Mouse (Mus musculus): ENCODE measurements around the gene Gnptg. TPM values are rescaled to one million over a fixed set of nuclear protein-coding genes. Genes with fewer than 3 reads are reported as not detected.
"Not testable (repeated sequence)": the region's sequence is repeated elsewhere in the genome, so short reads cannot be mapped to it uniquely, and the experiment has no call there.

The Gnptg gene
- polyA plus RNA-seq, 1 experiment from 2014 or later = 74.5 TPM

DNA sequence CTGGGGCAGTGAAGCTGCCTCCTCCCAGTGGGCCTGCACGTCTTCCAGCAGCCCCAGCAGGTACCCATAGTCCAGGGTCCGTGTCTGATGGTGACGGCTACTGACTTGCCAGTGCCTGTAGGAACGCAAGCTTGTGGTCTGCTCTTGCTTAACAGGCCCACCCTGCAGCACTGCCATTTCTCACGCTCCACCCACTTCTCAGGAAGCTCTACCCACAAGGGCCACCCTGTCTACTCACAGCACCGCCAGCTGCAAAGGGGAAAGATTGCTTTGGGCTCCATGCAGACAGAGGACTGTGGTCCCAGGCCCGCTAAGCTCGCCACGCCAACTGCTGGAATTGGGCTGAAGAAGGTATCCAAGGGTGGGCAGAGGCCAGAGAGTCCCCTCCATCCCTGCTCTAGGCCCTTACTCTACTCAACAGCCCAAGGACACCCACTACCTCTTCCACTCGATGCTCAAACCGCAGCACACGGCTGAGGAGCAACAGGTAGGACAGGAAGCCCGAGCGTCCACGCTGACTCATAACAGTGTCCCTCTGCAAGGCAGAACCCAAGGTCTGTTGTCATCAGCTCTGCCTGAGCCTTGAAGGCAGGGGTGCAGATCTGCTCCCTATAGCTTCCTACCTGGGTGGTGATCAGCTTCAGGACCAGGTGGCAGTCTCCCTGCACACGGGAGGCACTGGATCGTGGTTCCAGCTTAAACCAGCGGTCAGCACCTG is 8.3 kb upstream of the Gnptg start:
- Histone ChIP-seq H3K27me3 (replicated peaks; ENCODE audit: insufficient read depth, low read length) (no peaks in the 10 kb centered on the region), H3K4me2 (replicated peaks; ENCODE audit: low read depth, low read length) (no peak overlapping the region), H3K4me3 (ENCODE audit: low read depth, low read length) (no peak overlapping the region), H3K36me3 (ENCODE audit: insufficient read depth, low read length) (0 out of 2 replicates have a peak, but pooled peaks cover under 1% of the 10 kb centered on the region), H3K9me3 (ENCODE audit: low read length) (no peaks in the 10 kb centered on the region), H3K27ac (ENCODE audit: low read length) (no peak overlapping the region), H3K9ac (replicated peaks; ENCODE audit: low read depth) (no peak overlapping the region), H3K4me1 (ENCODE audit: insufficient read depth, low read depth, low read length) (no peaks in the 10 kb centered on the region)
- ATAC-seq (no peak), DNase-seq (ENCODE audit: low spot score) (no peak)
- 73% methylated on average over 18 of the region's 18 CpGs for WGBS
- TF ChIP-seq CTCF (IDR thresholded peaks at IDR 0.05) (no peak), EP300 (IDR thresholded peaks at IDR 0.05) (no peak)

DNA sequence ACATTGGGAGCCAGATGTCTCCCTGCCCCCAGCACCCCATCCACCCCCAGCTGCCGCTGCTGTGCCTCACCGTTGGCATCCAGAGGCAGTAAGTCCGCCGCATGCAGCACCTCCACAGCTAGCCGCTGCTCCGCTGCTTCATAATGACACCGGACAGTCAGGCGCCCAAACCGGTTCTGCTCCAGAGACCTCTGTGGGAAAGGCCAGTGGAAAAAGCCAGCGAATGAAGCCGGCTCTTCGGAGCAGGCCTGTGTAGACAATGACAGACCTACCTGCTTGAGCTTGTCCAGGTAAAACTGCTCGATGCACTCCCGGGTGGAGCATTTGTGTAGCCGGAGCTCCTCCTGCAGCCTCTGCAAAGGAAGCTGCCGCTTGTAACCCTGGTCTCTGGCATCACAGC is 4.3 kb upstream of the Gnptg start:
- ATAC-seq = no peak
- Histone ChIP-seq H3K4me2 (replicated peaks; ENCODE audit: low read depth, low read length) (no peak overlapping the region), H3K9ac (replicated peaks; ENCODE audit: low read depth) (no peak overlapping the region), H3K4me1 (ENCODE audit: insufficient read depth, low read depth, low read length) (peaks cover 6% of the 10 kb centered on the region; the same call in 1 of the 2 replicates), H3K9me3 (ENCODE audit: low read length) (no peaks in the 10 kb centered on the region), H3K27me3 (replicated peaks; ENCODE audit: insufficient read depth, low read length) (no peaks in the 10 kb centered on the region), H3K36me3 (ENCODE audit: insufficient read depth, low read length) (peaks cover 7% of the 10 kb centered on the region; the same call in 1 of the 2 replicates), H3K4me3 (ENCODE audit: low read depth, low read length) (no peak overlapping the region), H3K27ac (ENCODE audit: low read length) (no peak overlapping the region)
- TF ChIP-seq CTCF (IDR thresholded peaks at IDR 0.05) (no peak), EP300 (IDR thresholded peaks at IDR 0.05) (no peak)
- WGBS = 63% methylated on average over 16 of the region's 16 CpGs
- no peak for DNase-seq (ENCODE audit: low spot score)

DNA sequence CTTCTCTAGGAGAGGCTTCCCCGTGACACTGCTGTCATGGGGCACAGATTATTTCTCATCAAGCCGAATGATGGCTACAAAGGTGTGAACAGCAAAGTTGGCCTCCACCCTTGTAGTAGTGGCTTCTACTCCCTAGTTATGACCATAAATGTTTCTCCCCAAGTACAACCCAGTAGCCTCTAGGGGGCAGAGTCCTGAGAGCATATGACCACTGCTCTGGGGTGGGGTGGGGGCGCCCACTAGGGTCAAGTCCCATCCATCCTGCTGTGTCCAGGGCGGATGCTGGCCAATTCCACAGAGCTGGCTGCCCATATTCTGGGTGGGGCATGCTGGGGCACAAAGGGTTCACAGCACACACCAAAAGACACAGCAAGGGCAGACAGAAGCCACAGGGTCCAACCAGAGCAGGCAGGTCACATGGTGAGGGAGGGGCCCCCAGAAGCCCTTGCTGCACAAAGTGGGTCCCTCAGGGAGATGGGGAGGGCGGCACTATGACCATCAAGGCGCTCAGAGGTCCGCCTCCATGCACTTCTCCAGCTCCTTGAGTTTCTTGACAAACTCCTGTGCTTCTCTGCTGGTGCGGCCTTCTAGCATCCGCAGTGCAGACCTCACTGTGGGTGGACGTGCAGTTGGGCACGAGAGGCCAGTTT is 3.3 kb upstream of the Gnptg start:
- Histone ChIP-seq H3K4me3 (ENCODE audit: low read depth, low read length) (no peak overlapping the region), H3K36me3 (ENCODE audit: insufficient read depth, low read length) (peaks cover 7% of the 10 kb centered on the region; the same call in 1 of the 2 replicates), H3K4me2 (replicated peaks; ENCODE audit: low read depth, low read length) (no peak overlapping the region), H3K27me3 (replicated peaks; ENCODE audit: insufficient read depth, low read length) (no peaks in the 10 kb centered on the region), H3K9me3 (ENCODE audit: low read length) (no peaks in the 10 kb centered on the region), H3K27ac (ENCODE audit: low read length) (no peak overlapping the region), H3K9ac (replicated peaks; ENCODE audit: low read depth) (no peak overlapping the region), H3K4me1 (ENCODE audit: insufficient read depth, low read depth, low read length) (peaks cover 6% of the 10 kb centered on the region; the same call in 1 of the 2 replicates)
- TF ChIP-seq EP300 (IDR thresholded peaks at IDR 0.05) (no peak), CTCF (IDR thresholded peaks at IDR 0.05) (peak; percentile 30)
- 85% methylated on average over 11 of the region's 11 CpGs for WGBS
- ATAC-seq (no peak), DNase-seq (ENCODE audit: low spot score) (no peak)

DNA sequence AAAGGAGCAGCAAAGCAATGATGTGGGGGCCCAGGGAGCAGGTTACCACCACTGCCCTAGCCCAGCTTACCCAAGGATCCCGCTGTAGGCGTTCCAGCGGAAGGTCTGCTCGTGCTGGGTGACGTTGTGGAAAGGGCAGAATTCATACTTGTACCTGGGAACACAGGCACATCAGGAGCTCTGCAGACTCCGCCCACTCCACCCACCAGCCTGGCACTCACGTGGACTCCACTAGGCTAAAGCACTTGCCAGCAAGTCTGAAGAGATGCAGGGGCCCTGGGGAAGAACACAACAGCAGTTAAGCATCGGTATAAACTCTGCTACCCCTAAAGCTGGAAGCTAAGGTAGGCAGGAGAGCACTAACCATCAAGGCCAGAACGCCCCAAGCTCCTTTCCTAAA is 4.3 kb downstream of the Gnptg start:
- no peaks in the 10 kb centered on the region for H3K9me3 ChIP-seq (ENCODE audit: low read length)
- TF ChIP-seq CTCF (IDR thresholded peaks at IDR 0.05) (no peak), EP300 (IDR thresholded peaks at IDR 0.05) (no peak)
- no peak overlapping the region for H3K27ac ChIP-seq (ENCODE audit: low read length)
- no peak overlapping the region for H3K9ac ChIP-seq (replicated peaks; ENCODE audit: low read depth)
- H3K4me3 ChIP-seq (ENCODE audit: low read depth, low read length) = no peak overlapping the region
- H3K27me3 ChIP-seq (replicated peaks; ENCODE audit: insufficient read depth, low read length) = no peaks in the 10 kb centered on the region
- H3K36me3 ChIP-seq (ENCODE audit: insufficient read depth, low read length) = peaks cover 13% of the 10 kb centered on the region
- ATAC-seq (no peak), DNase-seq (ENCODE audit: low spot score) (no peak)
- H3K4me1 ChIP-seq (ENCODE audit: insufficient read depth, low read depth, low read length) = peaks cover 2% of the 10 kb centered on the region; the same call in 1 of the 2 replicates
- 81% methylated on average over 9 of the region's 9 CpGs for WGBS
- no peak overlapping the region for H3K4me2 ChIP-seq (replicated peaks; ENCODE audit: low read depth, low read length)

DNA sequence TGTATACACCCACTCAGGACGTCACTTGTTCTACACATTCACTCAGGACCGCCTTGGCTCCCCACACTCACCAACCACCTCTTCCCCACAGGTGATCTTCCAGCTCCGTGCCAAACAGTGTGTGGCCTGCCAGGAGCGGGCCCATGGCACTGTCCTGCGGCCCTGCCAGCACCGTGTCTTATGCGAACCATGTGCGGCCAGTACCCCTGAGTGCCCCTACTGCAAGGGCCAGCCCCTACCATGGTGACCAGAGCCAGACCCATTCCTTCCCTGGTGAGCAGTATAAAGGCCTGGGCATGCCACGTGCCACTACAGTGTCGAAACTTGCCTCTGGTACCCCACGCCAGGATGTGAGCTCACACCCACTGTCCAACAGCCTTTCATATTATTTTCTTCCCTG is 8.3 kb downstream of the Gnptg start:
- ATAC-seq; H3K9me3 ChIP-seq (ENCODE audit: low read length); H3K27ac ChIP-seq (ENCODE audit: low read length); H3K4me3 ChIP-seq (ENCODE audit: low read depth, low read length); DNase-seq (ENCODE audit: low spot score); H3K4me1 ChIP-seq (ENCODE audit: insufficient read depth, low read depth, low read length); H3K9ac ChIP-seq (replicated peaks; ENCODE audit: low read depth); H3K27me3 ChIP-seq (replicated peaks; ENCODE audit: insufficient read depth, low read length); H3K4me2 ChIP-seq (replicated peaks; ENCODE audit: low read depth, low read length): not testable (repeated sequence)
- H3K36me3 ChIP-seq (ENCODE audit: insufficient read depth, low read length) = peaks cover 22% of the 10 kb centered on the region
- WGBS = 90% methylated on average over 4 of the region's 11 CpGs

DNA sequence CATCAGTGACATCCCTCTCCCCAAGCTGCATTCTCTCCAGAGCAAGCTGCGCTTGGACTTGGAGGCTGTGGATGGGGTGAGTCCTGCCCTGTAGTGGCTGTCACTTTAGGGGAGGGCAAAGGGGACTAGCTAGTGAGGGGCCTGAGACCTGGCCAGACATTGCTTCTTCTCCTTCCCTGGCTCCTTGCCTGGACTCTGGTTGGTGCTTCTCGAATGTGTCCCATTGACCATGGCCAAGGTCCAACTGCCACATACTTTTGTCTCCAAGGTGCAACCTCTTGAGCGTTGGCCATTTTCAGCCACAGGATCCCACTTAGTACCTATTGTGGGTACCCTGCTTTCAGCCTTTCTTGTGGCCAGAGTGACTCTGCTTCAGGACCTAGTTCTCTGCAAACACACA is 9.2 kb downstream of the Gnptg start:
- no peak overlapping the region for H3K27ac ChIP-seq (ENCODE audit: low read length)
- TF ChIP-seq CTCF (IDR thresholded peaks at IDR 0.05) = no peak
- no peak for TF ChIP-seq EP300 (IDR thresholded peaks at IDR 0.05)
- peaks cover 19% of the 10 kb centered on the region for H3K36me3 ChIP-seq (ENCODE audit: insufficient read depth, low read length)
- no peaks in the 10 kb centered on the region for H3K9me3 ChIP-seq (ENCODE audit: low read length)
- no peak overlapping the region for H3K4me3 ChIP-seq (ENCODE audit: low read depth, low read length)
- H3K4me2 ChIP-seq (replicated peaks; ENCODE audit: low read depth, low read length) = no peak overlapping the region
- H3K27me3 ChIP-seq (replicated peaks; ENCODE audit: insufficient read depth, low read length) = no peaks in the 10 kb centered on the region
- H3K4me1 ChIP-seq (ENCODE audit: insufficient read depth, low read depth, low read length) = no peaks in the 10 kb centered on the region
- 63% methylated on average over 3 of the region's 3 CpGs for WGBS
- H3K9ac ChIP-seq (replicated peaks; ENCODE audit: low read depth) = no peak overlapping the region
- 0 out of 2 replicates have a peak, but pooled peaks have one; percentile 28 for ATAC-seq
- DNase-seq (ENCODE audit: low spot score) = no peak

DNA sequence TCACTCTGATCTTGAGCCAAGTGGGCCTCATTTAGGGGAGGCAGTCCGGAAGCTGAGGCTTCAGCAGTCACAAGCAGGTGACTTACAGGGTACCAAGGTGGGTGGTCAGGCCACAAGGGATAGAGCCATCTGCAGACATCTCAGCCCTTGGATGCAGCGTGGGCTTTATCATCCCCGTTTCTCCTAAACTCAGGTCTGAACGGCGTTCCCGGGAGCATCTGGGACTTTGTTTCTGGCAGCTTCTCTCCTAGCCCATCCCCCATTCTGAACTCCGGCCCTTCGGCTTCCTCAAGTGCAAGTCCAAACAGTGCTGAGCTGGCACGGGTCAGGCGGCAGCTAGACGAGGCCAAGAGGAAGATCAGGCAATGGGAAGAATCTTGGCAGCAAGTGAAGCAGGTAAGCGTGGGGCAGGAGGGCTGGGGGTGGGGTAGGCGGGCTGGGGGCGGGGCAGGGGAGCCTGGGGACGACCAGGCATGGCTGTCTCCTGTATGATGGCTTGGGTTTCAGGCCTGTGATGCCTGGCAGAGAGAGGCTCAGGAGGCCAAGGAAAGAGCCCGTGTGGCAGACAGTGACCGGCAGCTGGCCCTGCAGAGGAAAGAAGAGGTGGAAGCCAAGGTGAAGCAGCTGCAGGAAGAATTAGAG is 9.8 kb downstream of the Gnptg start:
- not testable (repeated sequence) for H3K27me3 ChIP-seq (replicated peaks; ENCODE audit: insufficient read depth, low read length); H3K4me1 ChIP-seq (ENCODE audit: insufficient read depth, low read depth, low read length); H3K9ac ChIP-seq (replicated peaks; ENCODE audit: low read depth); H3K4me2 ChIP-seq (replicated peaks; ENCODE audit: low read depth, low read length); H3K4me3 ChIP-seq (ENCODE audit: low read depth, low read length); H3K27ac ChIP-seq (ENCODE audit: low read length); H3K9me3 ChIP-seq (ENCODE audit: low read length); DNase-seq (ENCODE audit: low spot score)
- H3K36me3 ChIP-seq (ENCODE audit: insufficient read depth, low read length) = peaks cover 16% of the 10 kb centered on the region
- 47% methylated on average over 14 of the region's 17 CpGs for WGBS
- peak; percentile 86 for ATAC-seq
